Comparison of ENCODE assay signal across 23 mouse cellular contexts in the genomic region with DNA sequence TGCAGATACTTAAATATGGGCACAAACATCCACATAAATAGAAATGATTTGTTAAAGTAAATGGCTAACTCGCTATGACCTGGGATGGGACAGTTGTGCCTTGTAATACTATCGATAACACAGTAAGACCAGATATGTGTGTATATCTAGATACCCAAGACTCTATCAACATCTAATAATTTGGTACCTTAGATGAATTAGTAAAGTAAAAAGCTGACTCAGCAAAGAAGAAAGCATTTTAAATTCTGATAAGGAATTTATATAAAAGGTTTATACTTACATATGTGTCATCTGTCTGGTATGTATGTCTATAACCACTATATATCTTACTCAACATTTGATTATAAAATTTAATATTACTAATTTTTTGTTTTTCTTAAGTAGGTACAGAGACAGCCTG. TPM values are rescaled to one million over a fixed set of nuclear protein-coding genes. Genes with fewer than 3 reads are reported as not detected.
"Had no signal": no experiment of that assay in that cellular context is flagged by ENCODE, and none has a peak within 500 bp of the region (broad histone marks: within the 10 kb centered on the region; RNA-seq: fewer than 3 reads in every experiment).

No protein-coding gene starts in this region.

- DNase-seq: retina, postnatal 1 day; right cerebral cortex, adult 18-20 months; right cerebral cortex, postnatal 14 days; right cerebral cortex, postnatal 25 days; right cerebral cortex, postnatal 4 days; spleen, adult 18-20 months; thymus, adult 18-20 months; thymus, adult 2 months; thymus, postnatal 14 days; thymus, postnatal 25 days; thymus, postnatal 36 days; thymus, postnatal 4 days had no signal

- H3K9me3 ChIP-seq: neural tube, embryonic 13.5 days; neural tube, embryonic 15.5 days; stomach, embryonic 15.5 days had no signal

- H3K9ac ChIP-seq: neural tube, embryonic 13.5 days; neural tube, embryonic 15.5 days; stomach, embryonic 15.5 days had no signal

- H3K27me3 ChIP-seq: neural tube, embryonic 13.5 days; neural tube, embryonic 15.5 days; stomach, embryonic 15.5 days had no signal

- H3K4me2 ChIP-seq: neural tube, embryonic 13.5 days; neural tube, embryonic 15.5 days; stomach, embryonic 15.5 days had no signal

- H3K4me3 ChIP-seq: neural tube, embryonic 13.5 days; neural tube, embryonic 15.5 days; stomach, embryonic 15.5 days had no signal

- H3K27ac ChIP-seq: neural tube, embryonic 13.5 days; neural tube, embryonic 15.5 days; stomach, embryonic 15.5 days; stomach, postnatal 0 days had no signal

- H3K36me3 ChIP-seq: neural tube, embryonic 13.5 days; neural tube, embryonic 15.5 days; stomach, embryonic 15.5 days had no signal

- H3K4me1 ChIP-seq: neural tube, embryonic 13.5 days; neural tube, embryonic 15.5 days; stomach, embryonic 15.5 days had no signal

RNA-seq across cellular contexts. Expression of gene Reg3g, which starts 15.9 kb away (rescaled TPM):
- total RNA-seq: neutrophil, adult 5-6 weeks had no signal
- polyA plus RNA-seq: neural tube, embryonic 13.5 days; neural tube, embryonic 14.5 days; neural tube, embryonic 15.5 days had no signal

RNA-seq across cellular contexts. Expression of gene Reg1, which starts 30.3 kb away (rescaled TPM):
- total RNA-seq: neutrophil, adult 5-6 weeks had no signal
- polyA plus RNA-seq: neural tube, embryonic 13.5 days; neural tube, embryonic 14.5 days; neural tube, embryonic 15.5 days; stomach, embryonic 14.5 days; urinary bladder, adult 2 months had no signal

RNA-seq across cellular contexts. Expression of gene Reg2, which starts 57.4 kb away (rescaled TPM):
- total RNA-seq: neutrophil, adult 5-6 weeks had no signal
- polyA plus RNA-seq: neural tube, embryonic 13.5 days; neural tube, embryonic 14.5 days; neural tube, embryonic 15.5 days; stomach, embryonic 14.5 days; stomach, embryonic 15.5 days; stomach, embryonic 16.5 days; stomach, postnatal 0 days; testis, adult 2 months; thymus, postnatal 0 days; urinary bladder, adult 2 months had no signal
